Mouse (Mus musculus) midbrain, embryonic 14.5 days (tissue): Measurements from ENCODE around the gene Hist1h2bn. TPM values are rescaled to one million over a fixed set of nuclear protein-coding genes. Genes with fewer than 3 reads are reported as not detected.
"Not testable (repeated sequence)": the region's sequence is repeated elsewhere in the genome, so short reads cannot be mapped to it uniquely, and the experiment has no call there.

Experiments used
- ATAC-seq: fragments of 200-750 bp; cut with Nextera tagmentation; 2 replicates; pipeline ENCODE4 v1.8.0; 2017; ENCODE audit warnings: moderate number of reproducible peaks, moderate library complexity; ENCODE audit not compliant: low FRiP score, low TSS enrichment
- DNase-seq: peaks from one replicate; pipeline ENCODE4 v3.0.0-alpha.2; 2015
- H3K27ac ChIP-seq: fragments of 300-500 bp; sonication (generic); replicated peaks from 2 replicates; pipeline ENCODE4 v1.5.1; 2014; ENCODE audit warnings: mild to moderate bottlenecking, low read depth, low read length, moderate library complexity
- H3K27me3 ChIP-seq: fragments of 300-500 bp; sonication (generic); 2 replicates; pipeline ENCODE4 v1.6.1; 2014; ENCODE audit warnings: low read length, control low read depth, mixed read lengths; ENCODE audit not compliant: control insufficient read depth, insufficient read depth
- H3K36me3 ChIP-seq: fragments of 300-500 bp; sonication (generic); 2 replicates; pipeline ENCODE4 v1.6.1; 2014; ENCODE audit warnings: low read length, control low read depth; ENCODE audit not compliant: control insufficient read depth, insufficient read depth
- H3K4me1 ChIP-seq: fragments of 300-500 bp; sonication (generic); 2 replicates; pipeline ENCODE4 v1.6.1; 2014; ENCODE audit warnings: mild to moderate bottlenecking, antibody characterized with exemption, low read length, control low read depth; ENCODE audit not compliant: control insufficient read depth, insufficient read depth
- H3K4me2 ChIP-seq: fragments of 300-500 bp; sonication (generic); 2 replicates; pipeline ENCODE4 v1.6.1; 2014; ENCODE audit warnings: mild to moderate bottlenecking, low read length, moderate library complexity
- H3K4me3 ChIP-seq: fragments of 300-500 bp; sonication (generic); replicated peaks from 2 replicates; pipeline ENCODE4 v1.5.1; 2014; ENCODE audit warnings: low read depth, low read length
- H3K9ac ChIP-seq: fragments of 300-500 bp; sonication (generic); replicated peaks from 2 replicates; pipeline ENCODE4 v1.6.1; 2014; ENCODE audit warnings: mild to moderate bottlenecking, low read length, moderate library complexity
- H3K9me3 ChIP-seq: fragments of 300-500 bp; sonication (generic); 2 replicates; pipeline ENCODE4 v1.6.1; 2016; ENCODE audit warnings: low read length, control low read depth, mixed read lengths; ENCODE audit not compliant: control insufficient read depth
- WGBS: fragments of 180-500 bp; shearing (Covaris S2); extraction: QIAGEN DNeasy Blood & Tissue Kit; methylation state at CpG from one replicate; pipeline ENCODE4 v1.1.7; 2014; 5-methylcytosine and 5-hydroxymethylcytosine counted together
- microRNA-seq: library from miRNA; unstranded; fragments of <30 nt; microRNA quantifications from one replicate; pipeline ENCODE4, GENCODE M21; 2016
- polyA plus RNA-seq: library from polyadenylated mRNA; unstranded; fragments of >200 nt; fragmentation: Nextera tagmentation; extraction: Ambion mirVana; gene quantifications from 2 replicates; pipeline ENCODE4 v1.2.1, GENCODE M21; 2014

Gene Hist1h2bn
- polyA plus RNA-seq, 1 experiment from 2014 or later: 1.6 TPM

GRCm38 (mm10) chr13:21803058-21803457, 49.1 kb downstream of the Hist1h2bn start:
- not testable (repeated sequence) for H3K27ac ChIP-seq, DNase-seq, H3K9ac ChIP-seq, H3K4me2 ChIP-seq, H3K9me3 ChIP-seq, H3K27me3 ChIP-seq, H3K36me3 ChIP-seq, H3K4me3 ChIP-seq, H3K4me1 ChIP-seq
- ATAC-seq: peak; percentile 76
- no CpG with 5 or more reads among the region's 4 CpGs for WGBS

Small RNA genes within 50 kb of the gene (microRNA-seq; reads per million reads assigned to microRNA genes)
- gene Gm44346 (not detected), gene Gm44357 (not detected), gene Gm44367 (not detected), gene Gm44454 (not detected)

Other genes starting within 250 kb of the Hist1h2bn start
- 6.1 and 10.9 TPM in 2 replicates for gene Zkscan8, start 223.0 kb upstream of the Hist1h2bn start, polyA plus RNA-seq
- gene Olfr1366, start 211.3 kb upstream of the Hist1h2bn start, polyA plus RNA-seq: 0.07 and 0.20 TPM in 2 replicates
- gene Olfr1535, start 194.2 kb upstream of the Hist1h2bn start, polyA plus RNA-seq: 0.05 and 0.13 TPM in 2 replicates
- gene Olfr1364, start 172.4 kb upstream of the Hist1h2bn start, polyA plus RNA-seq: not detected in 2 replicates
- not detected in 2 replicates for gene Olfr1362, start 140.1 kb upstream of the Hist1h2bn start, polyA plus RNA-seq
- not detected in 2 replicates for gene Olfr11, start 111.6 kb upstream of the Hist1h2bn start, polyA plus RNA-seq
- not detected in 2 replicates for gene Olfr1361, start 90.7 kb upstream of the Hist1h2bn start, polyA plus RNA-seq
- not detected in 2 replicates for gene Olfr1360, start 76.7 kb upstream of the Hist1h2bn start, polyA plus RNA-seq
- gene Olfr1359, start 56.0 kb upstream of the Hist1h2bn start, polyA plus RNA-seq: not detected in 2 replicates
- gene Hist1h2bl, start 38.0 kb upstream of the Hist1h2bn start, polyA plus RNA-seq: 1.2 TPM in 1 of 2 replicates, not detected in the other
- 13.6 and 22.1 TPM in 2 replicates for gene Hist1h2ai, start 37.7 kb upstream of the Hist1h2bn start, polyA plus RNA-seq
- 2.9 and 6.0 TPM in 2 replicates for gene Hist1h3h, start 36.5 kb upstream of the Hist1h2bn start, polyA plus RNA-seq
- 1.1 and 1.4 TPM in 2 replicates for gene Hist1h2bm, start 32.1 kb upstream of the Hist1h2bn start, polyA plus RNA-seq
- 0.66 TPM in 2 replicates for gene Hist1h4j, start 19.1 kb upstream of the Hist1h2bn start, polyA plus RNA-seq
- gene Hist1h4k, start 3.6 kb upstream of the Hist1h2bn start, polyA plus RNA-seq: 2.3 TPM in 1 of 2 replicates, not detected in the other
- 2.4 and 4.4 TPM in 2 replicates for gene Hist1h2ak, start 296 bp upstream of the Hist1h2bn start, polyA plus RNA-seq
- gene Hist1h1b, start 26.5 kb downstream of the Hist1h2bn start, polyA plus RNA-seq: 1.8 and 4.0 TPM in 2 replicates
- gene Hist1h3i, start 29.2 kb downstream of the Hist1h2bn start, polyA plus RNA-seq: 49.4 and 58.4 TPM in 2 replicates
- gene Hist1h2an, start 33.1 kb downstream of the Hist1h2bn start, polyA plus RNA-seq: 3.1 TPM in 1 of 2 replicates, not detected in the other
- not detected in 2 replicates for gene Hist1h2bp, start 33.3 kb downstream of the Hist1h2bn start, polyA plus RNA-seq
- gene Hist1h2bq, start 56.1 kb downstream of the Hist1h2bn start, polyA plus RNA-seq: 4.2 and 4.5 TPM in 2 replicates
- not detected in 2 replicates for gene Hist1h2ao, start 56.3 kb downstream of the Hist1h2bn start, polyA plus RNA-seq
- gene Hist1h4m, start 57.6 kb downstream of the Hist1h2bn start, polyA plus RNA-seq: not detected in 2 replicates
- gene Hist1h4n, start 78.1 kb downstream of the Hist1h2bn start, polyA plus RNA-seq: 5.7 and 9.6 TPM in 2 replicates
- 613 and 855 TPM in 2 replicates for gene Hist1h2ap, start 79.4 kb downstream of the Hist1h2bn start, polyA plus RNA-seq
- gene Hist1h2br, start 79.6 kb downstream of the Hist1h2bn start, polyA plus RNA-seq: 4.0 and 4.1 TPM in 2 replicates
- gene Zfp184, start 191.0 kb downstream of the Hist1h2bn start, polyA plus RNA-seq: 16.8 and 18.2 TPM in 2 replicates
- gene Pom121l2, start 227.1 kb downstream of the Hist1h2bn start, polyA plus RNA-seq: not detected in 2 replicates